Mouse (Mus musculus): ENCODE measurements around the gene Ets2. TPM values are rescaled to one million over a fixed set of nuclear protein-coding genes. Genes with fewer than 3 reads are reported as not detected.

Ets2 gene
- total and polyA plus RNA-seq, 3 experiments, result 15.9 to 23.5 TPM; not detected in 1

- no peak for DNase-seq (ENCODE audit: low read depth, low spot score)
- Histone ChIP-seq H3K27me3 (ENCODE audit: control insufficient read depth in 1 of 2, insufficient read depth in 2 of 2, low read length in 2 of 2) (peaks cover 0 to 9% of the 10 kb centered on the region in 2 experiments; a peak in 2 of 4 replicates), H3K79me2 (ENCODE audit: control insufficient read depth, insufficient read depth, low read length, poor library complexity) (no peaks in the 10 kb centered on the region), H3K4me1 (ENCODE audit: control insufficient read depth in 1 of 2, insufficient read depth in 2 of 2, low read length in 2 of 2) (no peaks in the 10 kb centered on the region), H3K4me3 (ENCODE audit: control insufficient read depth in 1 of 2, insufficient read depth in 1 of 2, low read depth in 2 of 2, low read length in 2 of 2) (no peak overlapping the region), H3K9me3 (replicated peaks; ENCODE audit: insufficient read depth, low read length) (no peaks in the 10 kb centered on the region), H3K9ac (ENCODE audit: control insufficient read depth, low read depth, low read length, poor library complexity, severe bottlenecking) (no peak overlapping the region), H3K36me3 (ENCODE audit: control insufficient read depth in 1 of 2, insufficient read depth in 2 of 2, low read length in 2 of 2) (no peaks in the 10 kb centered on the region), H3K27ac (ENCODE audit: control insufficient read depth, low read depth, low read length) (no peak overlapping the region)
- TF ChIP-seq MYB (IDR thresholded peaks at IDR 0.05; ENCODE audit: low read depth, low read length) (no peak), ELF1 (IDR thresholded peaks at IDR 0.05; ENCODE audit: low read depth, low read length) (no peak), KAT2A (conservative IDR thresholded peaks at IDR 0.05; ENCODE audit: low read depth, low read length) (no peak), ZNF384 (IDR thresholded peaks at IDR 0.05; ENCODE audit: low read depth, low read length) (no peak), ETS1 (IDR thresholded peaks at IDR 0.05; ENCODE audit: low read depth, low read length) (no peak), ZC3H11A (IDR thresholded peaks at IDR 0.05; ENCODE audit: low read depth, low read length) (no peak), NRF1 (IDR thresholded peaks at IDR 0.05; ENCODE audit: insufficient read depth, low read depth, low read length, poor library complexity, severe bottlenecking) (no peak), TCF12 (IDR thresholded peaks at IDR 0.05; ENCODE audit: low read depth, low read length) (no peak), MXI1 (IDR thresholded peaks at IDR 0.05; ENCODE audit: low read depth, low read length) (no peak), MYC (IDR thresholded peaks at IDR 0.05; ENCODE audit: low read depth, low read length) (no peak), CTCF (IDR thresholded peaks at IDR 0.05 in 2 of 3, conservative IDR thresholded peaks at IDR 0.05 in 1 of 3; ENCODE audit: control insufficient read depth in 1 of 3, insufficient read depth in 1 of 3, low read depth in 2 of 3, low read length in 3 of 3, poor library complexity in 1 of 3, severe bottlenecking in 1 of 3) (no peak), JUND (IDR thresholded peaks at IDR 0.05; ENCODE audit: low read depth, low read length) (no peak), MAFK (IDR thresholded peaks at IDR 0.05; ENCODE audit: borderline replicate concordance, low read depth, low read length) (no peak), POLR2AphosphoS5 (IDR thresholded peaks at IDR 0.05; ENCODE audit: borderline replicate concordance, low read depth, low read length) (no peak), USF2 (IDR thresholded peaks at IDR 0.05; ENCODE audit: borderline replicate concordance in 1 of 2, insufficient read depth in 1 of 2, low read depth in 1 of 2, low read length in 2 of 2) (no peak), UBTF (IDR thresholded peaks at IDR 0.05; ENCODE audit: borderline replicate concordance, insufficient read depth, low read depth, low read length) (no peak), GATA1 (IDR thresholded peaks at IDR 0.05; ENCODE audit: low read depth, low read length) (no peak), MAZ (IDR thresholded peaks at IDR 0.05; ENCODE audit: low read depth, low read length) (no peak), RCOR1 (IDR thresholded peaks at IDR 0.05; ENCODE audit: low read depth, low read length) (no peak)
These were observed 15.6 kb upstream of the Ets2 start for GRCm38 (mm10) chr16:95686246-95686645.

GRCm38 (mm10) chr16:95686901-95687300 lies 15.0 kb upstream of the Ets2 start:
- DNase-seq (ENCODE audit: low read depth, low spot score), result no peak
- Histone ChIP-seq H3K9ac (ENCODE audit: control insufficient read depth, low read depth, low read length, poor library complexity, severe bottlenecking) (no peak overlapping the region), H3K4me1 (ENCODE audit: control insufficient read depth in 1 of 2, insufficient read depth in 2 of 2, low read length in 2 of 2) (no peaks in the 10 kb centered on the region), H3K4me3 (ENCODE audit: control insufficient read depth in 1 of 2, insufficient read depth in 1 of 2, low read depth in 2 of 2, low read length in 2 of 2) (no peak overlapping the region), H3K27me3 (ENCODE audit: control insufficient read depth in 1 of 2, insufficient read depth in 2 of 2, low read length in 2 of 2) (peaks cover 0 to 12% of the 10 kb centered on the region in 2 experiments; a peak in 2 of 4 replicates), H3K79me2 (ENCODE audit: control insufficient read depth, insufficient read depth, low read length, poor library complexity) (no peaks in the 10 kb centered on the region), H3K36me3 (ENCODE audit: control insufficient read depth in 1 of 2, insufficient read depth in 2 of 2, low read length in 2 of 2) (no peaks in the 10 kb centered on the region), H3K27ac (ENCODE audit: control insufficient read depth, low read depth, low read length) (no peak overlapping the region), H3K9me3 (replicated peaks; ENCODE audit: insufficient read depth, low read length) (no peaks in the 10 kb centered on the region)
- TF ChIP-seq ZC3H11A (IDR thresholded peaks at IDR 0.05; ENCODE audit: low read depth, low read length), result no peak
- TF ChIP-seq RAD21 (IDR thresholded peaks at IDR 0.05; ENCODE audit: low read depth, low read length), result no peak
- TF ChIP-seq TCF12 (IDR thresholded peaks at IDR 0.05; ENCODE audit: low read depth, low read length), result no peak
- TF ChIP-seq GABPA (IDR thresholded peaks at IDR 0.05; ENCODE audit: low read depth, low read length), result no peak
- no peak for TF ChIP-seq E2F4 (IDR thresholded peaks at IDR 0.05; ENCODE audit: borderline replicate concordance, low read depth, low read length)
- TF ChIP-seq ZMIZ1 (IDR thresholded peaks at IDR 0.05; ENCODE audit: low read depth, low read length), result no peak

All from MEL (cell line).